ENCODE assay signal across 8 mouse cellular contexts in the genomic region with DNA sequence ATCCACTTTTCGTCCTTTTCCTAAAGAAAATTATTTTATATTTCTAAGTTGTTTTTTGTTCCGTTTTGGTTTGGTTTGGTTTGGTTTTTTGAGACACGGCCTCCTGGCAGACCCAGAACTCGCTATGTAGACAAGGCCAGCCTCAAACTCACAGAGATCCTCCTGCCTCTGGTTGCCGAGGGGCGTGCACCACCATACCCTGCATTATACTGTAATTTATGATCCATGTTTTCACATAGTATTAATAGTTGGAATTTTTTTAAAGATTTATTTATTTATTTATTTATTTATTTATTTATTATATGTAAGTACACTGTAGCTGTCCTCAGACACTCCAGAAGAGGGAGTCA. TPM values are rescaled to one million over a fixed set of nuclear protein-coding genes. Genes with fewer than 3 reads are reported as not detected.
A peak's percentile ranks its signal among the peaks of the same experiment; 100 is the strongest.
DNase-seq lines count a peak whose midpoint lies in the region; ATAC-seq and TF ChIP-seq lines count a peak whose summit lies in the region.

No protein-coding gene starts in this region.

- H3K9me3 ChIP-seq in heart, postnatal 0 days (replicated peaks; ENCODE audit: control insufficient read depth, low read length), result no peaks in the 10 kb centered on the region
- H3K9me3 ChIP-seq in hindbrain, embryonic 15.5 days, result no peaks in the 10 kb centered on the region
- no peaks in the 10 kb centered on the region for H3K9me3 ChIP-seq in midbrain, embryonic 15.5 days

- no peaks in the 10 kb centered on the region for H3K27me3 ChIP-seq in heart, postnatal 0 days (ENCODE audit: control insufficient read depth, insufficient read depth, low read length)
- H3K27me3 ChIP-seq in hindbrain, embryonic 15.5 days, result no peaks in the 10 kb centered on the region
- H3K27me3 ChIP-seq in midbrain, embryonic 15.5 days (replicated peaks), result no peaks in the 10 kb centered on the region

- peak overlapping the region; percentile 94 for H3K27ac ChIP-seq in heart, postnatal 0 days (ENCODE audit: low read depth)
- peak overlapping the region; percentile 26 for H3K27ac ChIP-seq in bone marrow macrophage, adult 2 months (ENCODE audit: insufficient read depth, low read depth, low read length)
- peak overlapping the region; percentile 94 for H3K27ac ChIP-seq in hindbrain, embryonic 15.5 days (replicated peaks)
- H3K27ac ChIP-seq in midbrain, embryonic 15.5 days, result peak overlapping the region; percentile 96

- no peak for TF ChIP-seq EP300 in heart, postnatal 0 days (IDR thresholded peaks at IDR 0.05; ENCODE audit: low read depth)

- H3K4me3 ChIP-seq in heart, postnatal 0 days (ENCODE audit: low read depth, low read length), result peak overlapping the region; percentile 55
- peak overlapping the region; percentile 87 for H3K4me3 ChIP-seq in bone marrow macrophage, adult 2 months (ENCODE audit: insufficient read depth, low read length)
- H3K4me3 ChIP-seq in hindbrain, embryonic 15.5 days, result peak overlapping the region; percentile 62
- peak overlapping the region; percentile 81 for H3K4me3 ChIP-seq in midbrain, embryonic 15.5 days

- peak overlapping the region; percentile 83; the same call in 1 of the 2 replicates for H3K9ac ChIP-seq in heart, postnatal 0 days (replicated peaks; ENCODE audit: low read depth, low read length)
- peak overlapping the region; percentile 81 for H3K9ac ChIP-seq in hindbrain, embryonic 15.5 days
- H3K9ac ChIP-seq in midbrain, embryonic 15.5 days, result peak overlapping the region; percentile 85

- WGBS in heart, postnatal 0 days, result 12% methylated on average over 6 of the region's 6 CpGs
- WGBS in hindbrain, embryonic 15.5 days, result 26% methylated on average over 6 of the region's 6 CpGs
- 19% methylated on average over 6 of the region's 6 CpGs for whole genome bisulfite sequencing in midbrain, embryonic 15.5 days

- no peak for DNase-seq in heart, postnatal 0 days (ENCODE audit: low spot score)
- no peak for DNase-seq in heart, postnatal 10 days
- no peak for DNase-seq in frontal cortex, postnatal 10 days (ENCODE audit: low spot score in 2 of 2)
- DNase-seq in cerebellum, adult 8-10 months, result no peak
- DNase-seq in spleen, adult 12 weeks (ENCODE audit: low spot score), result no peak

- no peak for TF ChIP-seq POLR2A in bone marrow macrophage, adult 2 months (IDR thresholded peaks at IDR 0.05; ENCODE audit: borderline replicate concordance, low read depth, low read length)

- H3K4me2 ChIP-seq in heart, postnatal 0 days (ENCODE audit: low read depth, low read length), result peak overlapping the region; percentile 76
- H3K4me2 ChIP-seq in hindbrain, embryonic 15.5 days, result peak overlapping the region; percentile 73
- H3K4me2 ChIP-seq in midbrain, embryonic 15.5 days, result peak overlapping the region; percentile 74

- H3K4me1 ChIP-seq in heart, postnatal 0 days (ENCODE audit: control insufficient read depth, insufficient read depth), result peaks cover 12% of the 10 kb centered on the region; the same call in 1 of the 2 replicates
- H3K4me1 ChIP-seq in bone marrow macrophage, adult 2 months (ENCODE audit: control insufficient read depth, insufficient read depth, low read length), result peaks cover 23% of the 10 kb centered on the region
- peaks cover 14% of the 10 kb centered on the region for H3K4me1 ChIP-seq in hindbrain, embryonic 15.5 days (replicated peaks)
- peaks cover 14% of the 10 kb centered on the region for H3K4me1 ChIP-seq in midbrain, embryonic 15.5 days

- H3K36me3 ChIP-seq in heart, postnatal 0 days (replicated peaks; ENCODE audit: control insufficient read depth, insufficient read depth, low read length), result peaks cover 4% of the 10 kb centered on the region; the same call in 1 of the 2 replicates
- H3K36me3 ChIP-seq in hindbrain, embryonic 15.5 days, result 0 out of 2 replicates have a peak, but pooled peaks cover 2% of the 10 kb centered on the region
- H3K36me3 ChIP-seq in midbrain, embryonic 15.5 days (replicated peaks), result 0 out of 2 replicates have a peak, but pooled peaks cover 3% of the 10 kb centered on the region

- no peak for ATAC-seq in heart, postnatal 0 days (ENCODE audit: insufficient read depth, low read depth)
- peak; percentile 54; the same call in 1 of the 2 replicates for ATAC-seq in hindbrain, embryonic 15.5 days (ENCODE audit: low FRiP score, low read depth)
- peak; percentile 62 for ATAC-seq in midbrain, embryonic 15.5 days (replicated peaks)

- intact Hi-C loops in heart, postnatal 10 days (cut with DNase I), result loop anchor here (2.0 kb wide), 2 partner anchors 22 to 24 kb away; no protein-coding TSS in a partner anchor

- no peak for TF ChIP-seq CTCF in heart, postnatal 0 days (IDR thresholded peaks at IDR 0.05; ENCODE audit: low read depth)
- TF ChIP-seq CTCF in bone marrow macrophage, adult 2 months (IDR thresholded peaks at IDR 0.05; ENCODE audit: low read depth, low read length), result no peak

RNA-seq across cellular contexts. Expression of a gene that starts 0.4 kb away (rescaled TPM):
- 71.3 and 72.9 TPM in 2 replicates for total RNA-seq in heart, postnatal 0 days (2014; rRNA removed; ENCODE audit: low replicate concordance)
- polyA plus RNA-seq in heart, postnatal 0 days (2015; fragmentation: Nextera tagmentation; extraction: Ambion mirVana), result 33.1 and 38.0 TPM in 2 replicates
- 10 to 100 TPM; 65.6 to 68.5 TPM for total RNA-seq in heart, postnatal 10 days (2021)
- polyA plus RNA-seq in bone marrow macrophage, adult 2 months (2012; ENCODE audit: insufficient read depth, insufficient read length, missing spikeins), result 9.8 and 17.3 TPM in 2 replicates
- polyA plus RNA-seq in hindbrain, embryonic 15.5 days (2015; fragmentation: Nextera tagmentation; extraction: Ambion mirVana), result 33.5 TPM in 2 replicates
- 36.9 and 37.6 TPM in 2 replicates for polyA plus RNA-seq in midbrain, embryonic 15.5 days (2015; fragmentation: Nextera tagmentation; extraction: Ambion mirVana)

RNA-seq across cellular contexts. Expression of a gene that starts 25.7 kb away (rescaled TPM):
- 32.1 and 42.4 TPM in 2 replicates for total RNA-seq in heart, postnatal 0 days (2014; rRNA removed; ENCODE audit: low replicate concordance)
- 42.9 and 45.2 TPM in 2 replicates for polyA plus RNA-seq in heart, postnatal 0 days (2015; fragmentation: Nextera tagmentation; extraction: Ambion mirVana)
- 10 to 100 TPM; 37.4 to 40.6 TPM for total RNA-seq in heart, postnatal 10 days (2021)
- 59.1 and 61.9 TPM in 2 replicates for polyA plus RNA-seq in bone marrow macrophage, adult 2 months (2012; ENCODE audit: insufficient read depth, insufficient read length, missing spikeins)
- 134 and 139 TPM in 2 replicates for polyA plus RNA-seq in hindbrain, embryonic 15.5 days (2015; fragmentation: Nextera tagmentation; extraction: Ambion mirVana)
- polyA plus RNA-seq in midbrain, embryonic 15.5 days (2015; fragmentation: Nextera tagmentation; extraction: Ambion mirVana), result 151 and 154 TPM in 2 replicates

RNA-seq across cellular contexts. Expression of a gene that starts 40.9 kb away (rescaled TPM):
- 734 and 862 TPM in 2 replicates for total RNA-seq in heart, postnatal 0 days (2014; rRNA removed; ENCODE audit: low replicate concordance)
- 1,513 and 1,614 TPM in 2 replicates for polyA plus RNA-seq in heart, postnatal 0 days (2015; fragmentation: Nextera tagmentation; extraction: Ambion mirVana)
- total RNA-seq in heart, postnatal 10 days (2021), result 100 to 1,000 TPM; 756 to 765 TPM
- polyA plus RNA-seq in bone marrow macrophage, adult 2 months (2012; ENCODE audit: insufficient read depth, insufficient read length, missing spikeins), result not detected in 2 replicates
- polyA plus RNA-seq in hindbrain, embryonic 15.5 days (2015; fragmentation: Nextera tagmentation; extraction: Ambion mirVana), result 2.7 and 3.3 TPM in 2 replicates
- polyA plus RNA-seq in midbrain, embryonic 15.5 days (2015; fragmentation: Nextera tagmentation; extraction: Ambion mirVana), result 2.4 and 3.4 TPM in 2 replicates

RNA-seq across cellular contexts. Expression of a gene that starts 47.1 kb away (rescaled TPM):
- total RNA-seq in heart, postnatal 0 days (2014; rRNA removed; ENCODE audit: low replicate concordance), result 81.7 and 96.2 TPM in 2 replicates
- polyA plus RNA-seq in heart, postnatal 0 days (2015; fragmentation: Nextera tagmentation; extraction: Ambion mirVana), result 251 and 257 TPM in 2 replicates
- total RNA-seq in heart, postnatal 10 days (2021), result 100 to 1,000 TPM; 114 to 118 TPM
- 58.6 and 67.8 TPM in 2 replicates for polyA plus RNA-seq in bone marrow macrophage, adult 2 months (2012; ENCODE audit: insufficient read depth, insufficient read length, missing spikeins)
- 192 and 196 TPM in 2 replicates for polyA plus RNA-seq in hindbrain, embryonic 15.5 days (2015; fragmentation: Nextera tagmentation; extraction: Ambion mirVana)
- polyA plus RNA-seq in midbrain, embryonic 15.5 days (2015; fragmentation: Nextera tagmentation; extraction: Ambion mirVana), result 170 and 176 TPM in 2 replicates

Comparison
In these comparisons a context has a peak if more than half of its experiments do, and no peak if none do; other contexts are left out.
1. H3K27ac ChIP-seq: peak in every context shown above with its lines; median percentile 96 in midbrain, embryonic 15.5 days; 94 in heart, postnatal 0 days; 94 in hindbrain, embryonic 15.5 days; 26 in bone marrow macrophage, adult 2 months.
2. RNA of a gene that starts 40.9 kb away (polyA plus RNA-seq): 1,513 to 1,614 TPM in heart, postnatal 0 days; 2.7 to 3.3 TPM in hindbrain, embryonic 15.5 days, 2.4 to 3.4 TPM in midbrain, embryonic 15.5 days and not detected in bone marrow macrophage, adult 2 months; every median in the first group is over 100 times any median in the second.
3. Peak in every context shown above with its lines, with median percentiles within 50 percentile points of each other: H3K4me2 ChIP-seq, H3K4me3 ChIP-seq and H3K9ac ChIP-seq.